9 mouse cellular contexts compared by ENCODE assay signal in genomic region chr5:45448676-45449075, GRCm38 (mm10). TPM values are rescaled to one million over a fixed set of nuclear protein-coding genes. Genes with fewer than 3 reads are reported as not detected.
DNase-seq lines count a peak whose midpoint lies in the region; ATAC-seq lines count a peak whose summit lies in the region.
"Had no signal": no experiment of that assay in that cellular context is flagged by ENCODE, and none has a peak within 500 bp of the region (broad histone marks: within the 10 kb centered on the region; RNA-seq: fewer than 3 reads in every experiment).

No protein-coding gene starts in this region.

- no peaks in the 10 kb centered on the region for H3K27me3 ChIP-seq in forebrain, embryonic 11.5 days (ENCODE audit: control insufficient read depth, insufficient read depth, low read length)
- H3K27me3 ChIP-seq in kidney, embryonic 15.5 days = no peaks in the 10 kb centered on the region
- no peaks in the 10 kb centered on the region for H3K27me3 ChIP-seq in neural tube, embryonic 12.5 days (replicated peaks)

- H3K36me3 ChIP-seq in forebrain, embryonic 11.5 days (ENCODE audit: control insufficient read depth, insufficient read depth, low read length) = no peaks in the 10 kb centered on the region; the same call in 1 of the 2 replicates
- H3K36me3 ChIP-seq in kidney, embryonic 15.5 days = peaks cover 17% of the 10 kb centered on the region
- H3K36me3 ChIP-seq in neural tube, embryonic 12.5 days = peaks cover 4% of the 10 kb centered on the region; the same call in 1 of the 2 replicates

- H3K9ac ChIP-seq in forebrain, embryonic 11.5 days (ENCODE audit: low read length) = no peak overlapping the region
- H3K9ac ChIP-seq in kidney, embryonic 15.5 days = no peak overlapping the region; the same call in 1 of the 2 replicates
- no peak overlapping the region for H3K9ac ChIP-seq in neural tube, embryonic 12.5 days

- DNase-seq in testis, postnatal 10 days (ENCODE audit: low spot score) = peak; percentile 55
- DNase-seq in testis, postnatal 14 days (ENCODE audit: low spot score) = no peak
- DNase-seq in forebrain, embryonic 11.5 days (ENCODE audit: low spot score) = no peak
- DNase-seq in layer of hippocampus, adult 8-10 months (ENCODE audit: low spot score in 2 of 2) = no peak
- no peak for DNase-seq in gastrocnemius, postnatal 25 days
- no peak for DNase-seq in layer of hippocampus, adult 18-20 months (ENCODE audit: low spot score in 2 of 2)

- peak overlapping the region; percentile 73 for H3K4me2 ChIP-seq in forebrain, embryonic 11.5 days (ENCODE audit: low read depth, low read length, severe bottlenecking)
- H3K4me2 ChIP-seq in kidney, embryonic 15.5 days = peak overlapping the region; percentile 85
- H3K4me2 ChIP-seq in neural tube, embryonic 12.5 days (replicated peaks) = peak overlapping the region; percentile 86

- no peak overlapping the region for H3K4me3 ChIP-seq in forebrain, embryonic 11.5 days (ENCODE audit: low read depth, low read length)
- H3K4me3 ChIP-seq in kidney, embryonic 15.5 days (replicated peaks) = peak overlapping the region; percentile 67
- no peak overlapping the region for H3K4me3 ChIP-seq in neural tube, embryonic 12.5 days

- H3K9me3 ChIP-seq in forebrain, embryonic 11.5 days (ENCODE audit: control insufficient read depth, low read length) = no peaks in the 10 kb centered on the region
- H3K9me3 ChIP-seq in kidney, embryonic 15.5 days (replicated peaks) = no peaks in the 10 kb centered on the region
- H3K9me3 ChIP-seq in neural tube, embryonic 12.5 days = no peaks in the 10 kb centered on the region

- no peak for ATAC-seq in forebrain, embryonic 11.5 days (replicated peaks; ENCODE audit: low FRiP score)
- ATAC-seq in kidney, embryonic 15.5 days (replicated peaks; ENCODE audit: low FRiP score) = no peak
- no peak for ATAC-seq in neural tube, embryonic 12.5 days (ENCODE audit: low FRiP score, low read depth)

- 28% methylated on average over 5 of the region's 5 CpGs for WGBS in forebrain, embryonic 11.5 days
- 54% methylated on average over 5 of the region's 5 CpGs for WGBS in kidney, embryonic 15.5 days
- WGBS in neural tube, embryonic 12.5 days = 28% methylated on average over 5 of the region's 5 CpGs

- H3K4me1 ChIP-seq in forebrain, embryonic 11.5 days (replicated peaks; ENCODE audit: control insufficient read depth, insufficient read depth, low read length) = no peaks in the 10 kb centered on the region; the same call in 1 of the 2 replicates
- peaks cover 21% of the 10 kb centered on the region for H3K4me1 ChIP-seq in kidney, embryonic 15.5 days
- H3K4me1 ChIP-seq in neural tube, embryonic 12.5 days = peaks cover 13% of the 10 kb centered on the region

- no peak overlapping the region for H3K27ac ChIP-seq in forebrain, embryonic 11.5 days (ENCODE audit: low read depth, low read length)
- H3K27ac ChIP-seq in kidney, embryonic 15.5 days = no peak overlapping the region
- no peak overlapping the region for H3K27ac ChIP-seq in neural tube, embryonic 12.5 days

RNA-seq across cellular contexts. Expression of gene Qdpr, which starts 1.4 kb away (rescaled TPM):
- 97.3 and 102 TPM in 2 replicates for polyA plus RNA-seq in forebrain, embryonic 11.5 days (2014; fragmentation: Nextera tagmentation; extraction: Ambion mirVana)
- polyA plus RNA-seq in kidney, embryonic 15.5 days (2015; fragmentation: Nextera tagmentation; extraction: Ambion mirVana) = 173 and 175 TPM in 2 replicates
- 100 and 110 TPM in 2 replicates for polyA plus RNA-seq in neural tube, embryonic 12.5 days (2016; fragmentation: Nextera tagmentation; extraction: Ambion mirVana)
- 100 to 1,000 TPM; 206 to 221 (median 212) TPM for total RNA-seq in layer of hippocampus, adult 8-10 months (2022)
- 10 to 100 TPM; 53.9 to 63.6 TPM for total RNA-seq in gastrocnemius, postnatal 25 days (2021)
- total RNA-seq in layer of hippocampus, adult 18-20 months (2021) = 100 to 1,000 TPM; 201 to 228 TPM

RNA-seq across cellular contexts. Expression of gene Clrn2, which starts 4.9 kb away (rescaled TPM):
- polyA plus RNA-seq in forebrain, embryonic 11.5 days (2014; fragmentation: Nextera tagmentation; extraction: Ambion mirVana) = 0.39 TPM in 1 of 2 replicates, not detected in the other
- not detected in 2 replicates for polyA plus RNA-seq in kidney, embryonic 15.5 days (2015; fragmentation: Nextera tagmentation; extraction: Ambion mirVana)
- polyA plus RNA-seq in neural tube, embryonic 12.5 days (2016; fragmentation: Nextera tagmentation; extraction: Ambion mirVana) = not detected in 2 replicates
- total RNA-seq in layer of hippocampus, adult 8-10 months (2022) = under 1 TPM in 2 of 4 experiments, not detected in 2; 0.69 to 0.80 TPM
- total RNA-seq in gastrocnemius, postnatal 25 days (2021) = not detected
- 1 to 10 TPM in 1 of 2 experiments, under 1 TPM in 1; 0.61 to 1.0 TPM for total RNA-seq in layer of hippocampus, adult 18-20 months (2021)
- polyA plus RNA-seq: testis, adult 2 months had no signal

RNA-seq across cellular contexts. Expression of gene Lap3, which starts 44.5 kb away (rescaled TPM):
- polyA plus RNA-seq in forebrain, embryonic 11.5 days (2014; fragmentation: Nextera tagmentation; extraction: Ambion mirVana) = 85.0 and 86.3 TPM in 2 replicates
- 102 and 105 TPM in 2 replicates for polyA plus RNA-seq in kidney, embryonic 15.5 days (2015; fragmentation: Nextera tagmentation; extraction: Ambion mirVana)
- polyA plus RNA-seq in neural tube, embryonic 12.5 days (2016; fragmentation: Nextera tagmentation; extraction: Ambion mirVana) = 52.3 and 56.0 TPM in 2 replicates
- 10 to 100 TPM; 62.0 to 95.0 (median 71.4) TPM for total RNA-seq in layer of hippocampus, adult 8-10 months (2022)
- 10 to 100 TPM; 55.6 to 57.2 TPM for total RNA-seq in gastrocnemius, postnatal 25 days (2021)
- total RNA-seq in layer of hippocampus, adult 18-20 months (2021) = 10 to 100 TPM; 59.5 to 60.1 TPM
